Mouse (Mus musculus) ES-E14 (cell line): Measurements from ENCODE around the gene Uba7. TPM values are rescaled to one million over a fixed set of nuclear protein-coding genes. Genes with fewer than 3 reads are reported as not detected.

ENCODE experiments used
- DNase-seq: peaks from one replicate; pipeline ENCODE4 v3.0.0-alpha.2; 2013; ENCODE audit warnings: low read depth, low spot score
- H3K27ac ChIP-seq: 2 replicates; pipeline ENCODE4 v1.5.1; 2012; ENCODE audit warnings: low read depth, mild to moderate bottlenecking, low read length, moderate library complexity, mixed read lengths; ENCODE audit not compliant: poor library complexity, insufficient read depth, severe bottlenecking
- H3K36me3 ChIP-seq: 2 replicates; pipeline ENCODE4 v1.6.1; 2012; ENCODE audit warnings: mild to moderate bottlenecking, low read length, moderate library complexity, mixed read lengths; ENCODE audit not compliant: control insufficient read depth, poor library complexity, insufficient read depth, severe bottlenecking
- H3K4me1 ChIP-seq, 2 experiments: fragments of 150-350 bp in 1 of 2; sonication (generic) in 1 of 2; 2 replicates each; pipeline ENCODE4 v1.6.1; 2012; ENCODE audit warnings: low read length in 2 of 2, mild to moderate bottlenecking in 1 of 2, mixed read lengths in 1 of 2; ENCODE audit not compliant: control insufficient read depth in 2 of 2, insufficient read depth in 2 of 2, poor library complexity in 1 of 2
- H3K4me3 ChIP-seq, 2 experiments: fragments of 150-350 bp in 1 of 2; sonication (generic) in 1 of 2; 2 replicates each; pipeline ENCODE4 v1.5.1; 2012; ENCODE audit warnings: low read length in 2 of 2, low read depth in 1 of 2, mild to moderate bottlenecking in 1 of 2, mixed read lengths in 1 of 2; ENCODE audit not compliant: insufficient read depth in 1 of 2, poor library complexity in 1 of 2, severe bottlenecking in 1 of 2
- H3K9ac ChIP-seq: 2 replicates; pipeline ENCODE4 v1.6.1; 2012; ENCODE audit warnings: low read depth, mild to moderate bottlenecking, low read length, mixed read lengths; ENCODE audit not compliant: poor library complexity, insufficient read depth, severe bottlenecking
- H3K9me3 ChIP-seq: fragments of 150-350 bp; sonication (generic); 2 replicates; pipeline ENCODE4 v1.6.1; 2012; ENCODE audit warnings: low read depth, mild to moderate bottlenecking, low read length; ENCODE audit not compliant: control insufficient read depth, insufficient read depth
- CHD2 ChIP-seq: IDR thresholded peaks from 2 replicates; pipeline ENCODE4 v1.6.1; 2014; ENCODE audit warnings: mild to moderate bottlenecking, low read depth, low read length, inconsistent platforms
- HCFC1 ChIP-seq: IDR thresholded peaks from 2 replicates; pipeline ENCODE4 v1.6.1; 2012; ENCODE audit warnings: low read length, inconsistent platforms, borderline replicate concordance; ENCODE audit not compliant: insufficient read depth
- MAFK ChIP-seq: IDR thresholded peaks from 2 replicates; pipeline ENCODE4 v1.6.1; 2014; ENCODE audit warnings: mild to moderate bottlenecking, low read depth, low read length, inconsistent platforms; ENCODE audit not compliant: insufficient read depth
- ZC3H11A ChIP-seq: IDR thresholded peaks from 2 replicates; pipeline ENCODE4 v1.6.1; 2012; ENCODE audit warnings: low read depth, mild to moderate bottlenecking, inconsistent platforms, low read length, borderline replicate concordance
- ZNF384 ChIP-seq: IDR thresholded peaks from 2 replicates; pipeline ENCODE4 v1.6.1; 2012; ENCODE audit warnings: low read depth, low read length, inconsistent platforms
- in situ Hi-C, 2 experiments: fragments of 600-800 bp; cut with MboI; formaldehyde crosslinking; loops; one replicate each; pipeline ENCODE4 v1.15.1; 2025; ENCODE audit warnings: low sequenced_read_pairs in 2 of 2, inconsistent platforms in 1 of 2; ENCODE audit not compliant: unreplicated experiment in 2 of 2
- total RNA-seq: library from RNA; depleted of rRNA; stranded (reverse); fragments of 300-350 nt; gene quantifications from 2 replicates; pipeline ENCODE4 v1.2.3, GENCODE M21; 2012

The Uba7 gene
- total RNA-seq, 1 experiment = 1.0 TPM

GRCm38 (mm10) chr9:107964681-107965080 lies 10.6 kb upstream of the Uba7 start:
- no peaks in the 10 kb centered on the region for H3K9me3 ChIP-seq
- H3K9ac ChIP-seq = no peak overlapping the region
- H3K4me3 ChIP-seq = no peak overlapping the region
- peaks cover 50% of the 10 kb centered on the region for H3K36me3 ChIP-seq
- H3K27ac ChIP-seq = no peak overlapping the region
- H3K4me1 ChIP-seq = peaks cover 4 to 8% of the 10 kb centered on the region in 2 experiments; a peak in 3 of 4 replicates
- no peak for DNase-seq
- in situ Hi-C loops = no loop called here
- TF ChIP-seq ZNF384 (no peak), HCFC1 (no peak), CHD2 (no peak), ZC3H11A (no peak), MAFK (no peak)

GRCm38 (mm10) chr9:107966676-107967075 lies 8.6 kb upstream of the Uba7 start:
- no peaks in the 10 kb centered on the region for H3K9me3 ChIP-seq
- TF ChIP-seq CHD2 (no peak), ZNF384 (no peak), ZC3H11A (no peak), MAFK (no peak), HCFC1 (no peak)
- in situ Hi-C loops = no loop called here
- H3K4me3 ChIP-seq = no peak overlapping the region
- no peak overlapping the region for H3K27ac ChIP-seq
- peaks cover 53% of the 10 kb centered on the region for H3K36me3 ChIP-seq
- DNase-seq = no peak
- peaks cover 2 to 8% of the 10 kb centered on the region in 2 experiments; a peak in 3 of 4 replicates for H3K4me1 ChIP-seq
- no peak overlapping the region for H3K9ac ChIP-seq

- H3K4me3 ChIP-seq = no peak overlapping the region
- H3K36me3 ChIP-seq = peaks cover 47% of the 10 kb centered on the region
- H3K9ac ChIP-seq = no peak overlapping the region
- no peak for DNase-seq
- no peaks in the 10 kb centered on the region for H3K9me3 ChIP-seq
- no peak overlapping the region for H3K27ac ChIP-seq
- TF ChIP-seq ZNF384 = no peak
- TF ChIP-seq CHD2 = no peak
- no peak for TF ChIP-seq MAFK
- TF ChIP-seq ZC3H11A = no peak
- TF ChIP-seq HCFC1 = no peak
- in situ Hi-C loops = no loop called here
- H3K4me1 ChIP-seq = peaks cover 0 to 8% of the 10 kb centered on the region in 2 experiments; a peak in 2 of 4 replicates
Measured at GRCm38 (mm10) chr9:107967437-107967836, 7.9 kb upstream of the Uba7 start.

GRCm38 (mm10) chr9:107968531-107968930 lies 6.8 kb upstream of the Uba7 start:
- H3K4me3 ChIP-seq = no peak overlapping the region
- no peak overlapping the region for H3K9ac ChIP-seq
- TF ChIP-seq MAFK (no peak), CHD2 (no peak), ZNF384 (no peak), ZC3H11A (no peak), HCFC1 (no peak)
- H3K36me3 ChIP-seq = peaks cover 41% of the 10 kb centered on the region
- H3K9me3 ChIP-seq = no peaks in the 10 kb centered on the region
- in situ Hi-C loops = no loop called here
- no peak for DNase-seq
- H3K27ac ChIP-seq = no peak overlapping the region
- H3K4me1 ChIP-seq = peaks cover 0 to 8% of the 10 kb centered on the region in 2 experiments; a peak in 2 of 4 replicates

GRCm38 (mm10) chr9:107970311-107970710 lies 5.0 kb upstream of the Uba7 start:
- no peaks in the 10 kb centered on the region for H3K9me3 ChIP-seq
- H3K9ac ChIP-seq = no peak overlapping the region
- no peak for DNase-seq
- H3K36me3 ChIP-seq = peaks cover 29% of the 10 kb centered on the region
- peaks cover 0 to 8% of the 10 kb centered on the region in 2 experiments; a peak in 1 of 4 replicates for H3K4me1 ChIP-seq
- H3K27ac ChIP-seq = no peak overlapping the region
- in situ Hi-C loops = no loop called here
- no peak overlapping the region for H3K4me3 ChIP-seq
- no peak for TF ChIP-seq ZC3H11A
- TF ChIP-seq MAFK = no peak
- TF ChIP-seq ZNF384 = no peak
- no peak for TF ChIP-seq CHD2
- no peak for TF ChIP-seq HCFC1
